Mouse (Mus musculus): ENCODE measurements around the gene Runx1.
A peak's percentile ranks its signal among the peaks of the same experiment; 100 is the strongest.

Gene Runx1

GRCm38 (mm10) chr16:92825908-92826650 is at the start of gene Runx1:
Gene Runx1, minus strand, starts transcription at chr16:92826149.
- DNase-seq: peak; percentile 80 to 84

DNA sequence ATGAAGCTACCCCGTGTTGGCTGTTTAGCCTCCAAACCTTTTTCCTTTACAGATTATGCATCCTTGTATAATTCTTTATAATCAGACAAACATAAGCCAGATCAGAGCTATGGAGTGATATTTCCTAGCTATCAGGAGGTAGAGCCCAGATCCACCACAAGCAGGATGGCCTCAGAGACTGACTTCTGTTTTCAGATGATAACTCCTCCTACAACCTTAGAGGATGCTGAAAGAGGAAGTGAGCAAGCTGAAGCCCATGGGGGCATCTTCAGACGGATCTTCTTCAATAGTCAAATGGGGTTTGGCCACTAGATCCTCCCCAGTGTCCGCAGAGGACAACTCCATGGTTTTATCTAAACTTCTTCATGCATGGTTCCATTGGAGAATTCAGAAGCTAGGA is 48.1 kb upstream of the Runx1 start:
- DNase-seq: peak; percentile 55 to 65

DNA sequence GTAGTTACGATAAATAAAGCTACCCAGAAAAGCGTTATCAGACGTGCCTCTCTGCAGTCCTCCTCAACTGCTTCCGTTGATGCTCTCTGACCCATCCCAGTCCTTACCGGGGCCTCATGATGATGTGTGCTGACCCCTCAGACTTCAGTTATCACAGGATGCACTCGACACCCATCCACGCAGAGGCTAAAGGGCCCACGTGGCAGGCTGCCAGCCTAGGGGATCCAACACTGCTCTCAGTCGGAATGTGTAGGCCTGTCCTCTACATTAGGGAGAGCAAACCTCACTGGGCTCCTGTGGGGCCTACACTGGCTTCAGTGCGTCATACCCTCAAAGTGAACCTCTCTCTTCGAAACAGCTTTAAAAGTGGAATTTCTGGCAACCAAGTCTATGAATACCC is 45.8 kb upstream of the Runx1 start:
- no peak for DNase-seq

GRCm38 (mm10) chr16:92868550-92868949 is 42.6 kb upstream of the Runx1 start:
- peak; percentile 14 to 23 for DNase-seq

GRCm38 (mm10) chr16:92867261-92867935 is 41.4 kb upstream of the Runx1 start:
- DNase-seq: peak; percentile 63 to 65

- no peak for DNase-seq
Measured at GRCm38 (mm10) chr16:92865314-92865713, 39.4 kb upstream of the Runx1 start.

DNA sequence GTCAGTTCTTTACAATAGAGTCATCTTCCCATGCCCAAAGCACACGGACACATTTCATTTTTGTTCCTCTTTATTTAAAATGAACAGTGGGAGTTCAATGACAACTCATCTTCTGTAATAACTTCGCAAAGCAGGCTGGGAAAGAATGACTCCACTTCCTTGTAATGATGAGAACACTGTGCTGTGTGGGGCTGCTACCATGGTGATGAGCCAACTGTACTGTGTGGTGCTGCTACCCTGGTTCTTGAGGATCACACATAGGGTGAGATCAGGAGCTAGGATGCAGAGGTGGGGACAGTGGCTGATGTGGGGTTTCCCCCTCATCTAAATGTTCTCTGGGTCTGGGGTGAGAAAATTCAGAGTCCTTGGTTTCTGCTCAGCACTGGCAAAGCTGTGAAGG is 38.2 kb upstream of the Runx1 start:
- peak in 1 of 2 experiments; percentile 22 for DNase-seq

DNA sequence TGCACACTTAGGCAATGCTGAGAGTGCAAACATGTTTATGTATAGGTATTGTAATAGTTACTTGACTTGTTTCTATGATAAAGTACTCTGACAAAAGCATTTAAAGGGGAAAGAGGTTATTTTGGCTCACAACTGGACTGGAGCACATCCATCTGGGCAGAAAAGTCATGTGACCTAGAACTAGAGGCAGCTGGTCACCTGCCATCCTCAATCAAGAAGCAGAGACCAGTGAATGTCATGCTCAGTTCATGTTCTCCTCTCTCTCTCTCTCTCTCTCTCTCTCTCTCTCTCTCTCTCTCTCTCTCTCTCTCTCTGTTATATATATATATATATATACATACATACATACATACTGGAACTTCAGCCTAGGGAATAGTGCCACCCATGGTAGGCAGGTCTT is 37.2 kb upstream of the Runx1 start:
- DNase-seq: no peak

GRCm38 (mm10) chr16:92862430-92862829 is 36.5 kb upstream of the Runx1 start:
- DNase-seq: no peak

- no peak for DNase-seq
Measured at GRCm38 (mm10) chr16:92861571-92861970, 35.6 kb upstream of the Runx1 start.

DNA sequence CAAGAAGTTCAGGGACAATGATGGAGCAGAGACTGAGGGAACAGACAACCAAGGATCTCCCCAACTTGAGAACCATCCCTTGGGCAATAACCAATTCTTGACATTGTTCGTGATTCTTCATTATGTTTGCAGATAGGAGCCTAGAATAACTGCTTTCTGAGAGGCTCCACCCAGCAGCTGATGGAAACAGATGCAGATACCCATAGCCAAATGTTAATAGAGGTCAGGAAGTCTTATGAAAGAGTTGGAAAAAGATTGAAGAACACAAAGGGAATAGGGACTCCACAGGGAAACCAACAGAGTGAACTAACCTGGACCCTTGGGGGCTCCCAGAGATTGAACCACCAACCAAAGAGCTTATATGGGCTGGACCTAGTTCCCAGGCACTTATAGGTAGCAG is 34.7 kb upstream of the Runx1 start:
- DNase-seq: no peak

DNA sequence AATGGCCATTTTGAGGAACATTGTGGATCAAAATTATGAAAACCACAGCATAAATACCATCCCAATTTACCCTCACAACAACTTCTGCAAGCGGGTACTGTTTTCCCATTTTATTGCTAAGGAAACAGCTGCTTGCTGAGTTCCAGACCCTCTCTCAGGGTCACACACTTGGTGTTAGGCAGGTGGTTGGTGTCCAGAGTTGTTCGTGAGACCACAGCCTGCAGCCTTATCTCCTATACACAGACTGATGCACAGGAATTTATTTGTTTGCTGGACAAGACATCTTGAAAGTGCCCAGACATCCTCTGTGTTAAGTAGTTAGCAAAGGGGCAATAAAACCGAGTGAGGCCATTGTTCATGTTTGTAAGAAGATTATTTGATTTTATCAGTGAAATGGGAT is 30.8 kb upstream of the Runx1 start:
- no peak for DNase-seq

DNA sequence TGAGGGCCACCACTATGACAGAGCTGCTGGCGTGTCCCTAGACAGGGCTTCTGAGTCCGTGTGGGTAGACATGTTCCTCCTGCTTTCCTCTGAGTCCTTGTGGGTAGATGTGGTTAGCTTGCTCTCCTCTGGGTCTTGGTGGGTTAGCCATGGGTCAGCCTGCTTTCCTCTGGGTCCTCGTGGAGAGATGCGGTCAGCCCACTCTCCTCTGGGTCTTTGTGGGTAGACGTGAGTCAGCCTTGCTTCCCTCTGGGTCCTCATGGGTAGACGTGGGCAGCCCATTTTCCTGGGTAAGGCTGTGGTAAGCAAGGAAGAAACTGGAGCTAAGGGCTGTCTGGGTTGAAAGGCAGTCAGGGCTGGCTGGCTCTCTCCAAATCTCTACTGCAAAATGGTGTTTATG is 26.3 kb upstream of the Runx1 start:
- no peak for DNase-seq

GRCm38 (mm10) chr16:92850416-92850815 is 24.5 kb upstream of the Runx1 start:
- no peak for DNase-seq

GRCm38 (mm10) chr16:92847762-92848300 is 21.9 kb upstream of the Runx1 start:
- DNase-seq: no peak

GRCm38 (mm10) chr16:92845244-92846225 is 19.6 kb upstream of the Runx1 start:
- no peak for DNase-seq

DNA sequence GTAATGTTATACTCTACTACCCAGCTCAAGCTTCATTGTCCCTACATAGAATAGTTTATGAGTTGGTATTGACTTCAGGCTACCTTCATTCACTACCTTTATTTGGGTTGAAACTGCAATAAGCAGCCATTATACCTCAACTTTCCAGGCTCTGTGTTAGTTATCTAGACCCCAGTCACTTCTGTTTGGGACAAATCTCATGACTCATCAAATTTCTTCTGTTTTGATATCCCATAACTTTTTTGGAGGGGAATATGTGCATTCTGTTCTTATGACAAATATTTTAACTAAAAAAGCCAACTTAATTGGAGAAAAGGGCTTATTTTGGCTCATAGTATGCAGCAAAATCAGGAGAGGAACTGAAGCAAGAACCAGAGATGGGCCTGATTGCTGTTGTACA is 12.8 kb upstream of the Runx1 start:
- no peak for DNase-seq

DNA sequence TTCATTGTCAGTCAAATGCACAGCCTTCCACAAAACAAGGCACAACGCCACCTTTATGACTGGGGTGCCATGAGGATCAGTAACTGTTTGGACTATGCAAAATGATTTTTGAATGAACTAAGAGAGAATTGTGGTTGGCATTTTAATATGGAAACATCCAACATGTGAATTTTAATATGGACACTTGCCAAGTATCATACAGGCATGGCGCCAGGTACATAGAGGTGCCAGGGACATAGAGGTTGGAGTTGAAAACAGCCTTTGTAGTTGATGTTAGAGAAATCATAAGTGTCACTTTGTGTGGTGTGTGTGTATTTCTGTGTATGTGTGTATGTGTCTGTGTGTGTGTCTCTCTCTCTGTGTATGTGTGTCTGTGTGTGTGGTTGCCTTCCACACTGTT is 5.4 kb upstream of the Runx1 start:
- no peak for DNase-seq

GRCm38 (mm10) chr16:92830479-92830878 is 4.5 kb upstream of the Runx1 start:
- no peak for DNase-seq

DNA sequence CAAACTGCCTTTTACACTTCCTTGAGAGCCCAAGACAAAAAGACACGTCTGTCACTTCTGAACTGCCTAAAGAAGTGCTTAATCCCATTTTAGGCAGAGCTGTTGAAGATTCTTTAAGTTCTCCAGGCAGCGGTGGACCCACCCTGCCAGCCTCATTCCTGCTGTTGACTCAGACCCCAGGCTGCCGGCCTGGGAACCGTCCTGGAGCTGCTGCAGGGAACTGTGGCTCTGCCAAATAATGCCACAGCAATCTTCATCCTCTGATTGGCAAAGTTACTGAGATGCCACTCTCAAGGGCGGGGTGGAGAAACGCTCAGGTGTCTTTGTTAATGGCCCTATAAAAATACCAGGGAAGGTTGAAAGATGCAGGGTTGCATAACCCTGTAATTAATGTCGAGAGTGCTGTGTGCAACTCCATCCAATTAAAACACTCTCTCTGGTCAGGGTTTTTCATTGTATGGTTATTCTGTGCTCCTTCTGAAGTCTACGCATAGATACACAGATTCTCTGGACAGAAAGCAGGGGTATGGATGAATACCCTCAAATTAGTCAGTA is 2.4 kb upstream of the Runx1 start:
- DNase-seq: no peak

DNA sequence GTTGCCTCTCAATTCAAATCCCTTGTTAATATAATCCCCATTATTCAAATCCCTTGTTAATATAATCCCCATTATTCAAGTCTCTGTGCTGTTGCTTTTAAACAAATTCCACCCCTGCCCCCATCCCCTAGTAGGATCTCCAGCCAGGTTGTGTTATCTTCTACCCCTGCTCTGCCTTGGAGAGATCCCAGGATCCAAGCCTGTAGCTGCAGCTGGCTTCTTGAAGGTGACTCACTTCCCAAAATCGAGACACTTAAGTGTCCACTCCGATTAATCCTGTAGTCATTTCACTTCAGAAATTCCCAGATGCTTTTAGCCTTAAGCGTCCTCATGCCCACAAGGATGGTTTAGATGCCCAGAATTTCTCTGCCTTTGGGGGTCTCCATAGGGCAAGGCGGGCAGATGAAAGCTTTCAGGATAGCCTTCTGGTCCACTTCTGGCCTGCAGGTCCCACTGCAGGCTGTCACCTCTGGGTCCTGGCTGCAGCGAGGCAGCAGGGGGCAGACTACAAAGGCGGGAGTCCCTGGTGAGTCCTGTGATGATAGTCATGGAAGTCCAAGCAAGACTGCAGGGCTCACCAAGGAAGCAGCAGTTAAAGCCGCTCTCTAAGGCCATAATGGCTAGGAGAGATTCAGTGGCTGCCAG is 1.8 kb upstream of the Runx1 start:
- no peak for DNase-seq

GRCm38 (mm10) chr16:92826683-92827082 is 734 bp upstream of the Runx1 start:
- no peak for DNase-seq

All from B cell, adult 2 months (primary cell).